Mouse (Mus musculus): ENCODE data around the gene Acvr1. TPM values are rescaled to one million over a fixed set of nuclear protein-coding genes. Genes with fewer than 3 reads are reported as not detected.

Acvr1 gene
- total RNA-seq, 2 experiments from 2014 or later: 37.6 to 43.2 TPM

Other genes with a start within 250 kb of the Acvr1 start
- gene Acvr1c, start 209.3 kb downstream of the Acvr1 start, total RNA-seq (2021): 1 to 10 TPM; 2.6 to 4.0 TPM
- gene Gm17409, start 97.0 kb downstream of the Acvr1 start, total RNA-seq (2021): not detected
- gene Upp2, start 141 bp upstream of the Acvr1 start, total RNA-seq (2021): 1 to 10 TPM; 2.3 to 3.0 TPM